Mouse (Mus musculus): Measurements from ENCODE around the gene Atxn2. TPM values are rescaled to one million over a fixed set of nuclear protein-coding genes. Genes with fewer than 3 reads are reported as not detected.

Gene Atxn2
- polyA plus RNA-seq, 1 experiment = 12.2 TPM

DNA sequence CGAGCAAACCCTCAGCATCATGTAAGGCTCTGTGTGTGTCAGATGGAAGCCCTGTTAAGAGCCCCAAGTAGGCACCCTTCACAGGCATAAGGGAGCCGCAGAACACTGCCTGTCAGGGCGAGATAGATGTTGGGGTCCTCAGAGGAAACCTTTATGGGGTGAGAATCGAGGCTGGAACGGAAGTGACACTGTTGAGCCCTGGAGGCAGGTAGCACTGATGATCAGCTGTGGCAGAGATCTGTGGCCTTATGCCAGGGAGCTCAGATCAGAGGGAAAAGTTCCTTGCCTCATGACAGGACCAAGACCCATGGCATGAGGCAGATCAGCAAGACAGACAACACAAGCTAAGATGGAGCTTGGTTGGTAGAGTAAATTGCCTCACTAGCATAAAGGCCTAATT lies 110.0 kb downstream of the Atxn2 start:
- Histone ChIP-seq H3K36me3 (ENCODE audit: control insufficient read depth) (peaks cover 97% of the 10 kb centered on the region), H3K4me3 (replicated peaks) (no peak overlapping the region), H3K9me3 (ENCODE audit: control insufficient read depth, low read length) (no peaks in the 10 kb centered on the region), H3K4me1 (ENCODE audit: control insufficient read depth) (peaks cover 3% of the 10 kb centered on the region; the same call in 1 of the 2 replicates), H3K27me3 (ENCODE audit: control insufficient read depth) (no peaks in the 10 kb centered on the region)
- no peak for TF ChIP-seq TAL1 (IDR thresholded peaks at IDR 0.05; ENCODE audit: low read length)
- TF ChIP-seq GATA1 (IDR thresholded peaks at IDR 0.05; ENCODE audit: low read length) = no peak

DNA sequence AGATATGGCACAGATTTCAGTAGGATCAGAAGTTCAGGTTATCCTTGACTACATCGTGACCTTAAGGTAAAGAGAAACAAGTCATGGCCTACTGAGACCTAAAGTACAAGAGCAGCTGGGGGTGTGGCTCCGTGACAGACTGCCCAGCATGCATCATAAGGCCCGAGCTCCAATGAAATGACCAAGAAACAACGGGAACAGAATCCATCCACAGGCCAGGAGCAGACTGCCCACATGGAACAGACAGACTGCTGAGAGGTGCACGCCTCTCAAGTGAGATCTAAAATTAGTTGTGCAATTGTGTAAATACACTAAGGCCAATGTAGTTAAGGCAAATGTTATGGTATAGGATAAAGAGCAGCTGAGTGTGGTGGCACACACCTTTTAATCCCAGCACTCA lies 110.4 kb downstream of the Atxn2 start:
- Histone ChIP-seq H3K4me3 (replicated peaks) (no peak overlapping the region), H3K4me1 (ENCODE audit: control insufficient read depth) (peaks cover 3% of the 10 kb centered on the region; the same call in 1 of the 2 replicates), H3K36me3 (ENCODE audit: control insufficient read depth) (peaks cover 97% of the 10 kb centered on the region), H3K27me3 (ENCODE audit: control insufficient read depth) (no peaks in the 10 kb centered on the region), H3K9me3 (ENCODE audit: control insufficient read depth, low read length) (no peaks in the 10 kb centered on the region)
- TF ChIP-seq TAL1 (IDR thresholded peaks at IDR 0.05; ENCODE audit: low read length) (no peak), GATA1 (IDR thresholded peaks at IDR 0.05; ENCODE audit: low read length) (no peak)

GRCm38 (mm10) chr5:121822786-121823505 lies 111.8 kb downstream of the Atxn2 start:
- H3K4me3 ChIP-seq (replicated peaks) = no peak overlapping the region
- TF ChIP-seq GATA1 (IDR thresholded peaks at IDR 0.05; ENCODE audit: low read length) (no peak), TAL1 (IDR thresholded peaks at IDR 0.05; ENCODE audit: low read length) (no peak)
- peaks cover 97% of the 10 kb centered on the region for H3K36me3 ChIP-seq (ENCODE audit: control insufficient read depth)
- H3K9me3 ChIP-seq (ENCODE audit: control insufficient read depth, low read length) = no peaks in the 10 kb centered on the region
- H3K4me1 ChIP-seq (ENCODE audit: control insufficient read depth) = peaks cover 3% of the 10 kb centered on the region; the same call in 1 of the 2 replicates
- H3K27me3 ChIP-seq (ENCODE audit: control insufficient read depth) = no peaks in the 10 kb centered on the region

GRCm38 (mm10) chr5:121823668-121824067 lies 112.5 kb downstream of the Atxn2 start:
- Histone ChIP-seq H3K4me3 (replicated peaks) (no peak overlapping the region), H3K36me3 (ENCODE audit: control insufficient read depth) (peaks cover 97% of the 10 kb centered on the region), H3K4me1 (ENCODE audit: control insufficient read depth) (peaks cover 3% of the 10 kb centered on the region; the same call in 1 of the 2 replicates), H3K27me3 (ENCODE audit: control insufficient read depth) (no peaks in the 10 kb centered on the region), H3K9me3 (ENCODE audit: control insufficient read depth, low read length) (peaks cover 4% of the 10 kb centered on the region)
- TF ChIP-seq TAL1 (IDR thresholded peaks at IDR 0.05; ENCODE audit: low read length) = no peak
- no peak for TF ChIP-seq GATA1 (IDR thresholded peaks at IDR 0.05; ENCODE audit: low read length)

DNA sequence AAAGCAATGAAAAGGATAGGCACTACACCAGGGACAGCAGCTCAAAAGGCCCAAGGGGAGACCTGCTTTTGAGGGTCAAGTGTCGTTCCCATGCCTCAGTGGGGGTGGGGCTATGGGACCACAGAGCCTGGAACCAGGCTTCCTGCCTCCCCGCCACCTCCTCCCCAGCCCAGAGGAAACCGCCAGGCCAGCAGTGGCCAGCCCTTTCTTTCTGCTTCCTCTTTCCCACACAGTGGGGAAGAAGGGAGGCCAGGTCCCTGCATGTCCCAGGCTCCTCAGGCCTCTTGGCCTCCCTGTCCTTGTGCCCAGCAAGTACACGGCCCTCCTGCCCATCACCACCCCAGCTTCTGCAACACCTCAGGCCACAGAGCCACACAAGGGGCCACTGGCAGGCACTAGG lies 113.0 kb downstream of the Atxn2 start:
- peaks cover 3% of the 10 kb centered on the region; the same call in 1 of the 2 replicates for H3K4me1 ChIP-seq (ENCODE audit: control insufficient read depth)
- no peaks in the 10 kb centered on the region for H3K27me3 ChIP-seq (ENCODE audit: control insufficient read depth)
- no peak overlapping the region for H3K4me3 ChIP-seq (replicated peaks)
- H3K9me3 ChIP-seq (ENCODE audit: control insufficient read depth, low read length) = peaks cover 7% of the 10 kb centered on the region
- peaks cover 97% of the 10 kb centered on the region for H3K36me3 ChIP-seq (ENCODE audit: control insufficient read depth)
- TF ChIP-seq GATA1 (IDR thresholded peaks at IDR 0.05; ENCODE audit: low read length) (no peak), TAL1 (IDR thresholded peaks at IDR 0.05; ENCODE audit: low read length) (no peak)

DNA sequence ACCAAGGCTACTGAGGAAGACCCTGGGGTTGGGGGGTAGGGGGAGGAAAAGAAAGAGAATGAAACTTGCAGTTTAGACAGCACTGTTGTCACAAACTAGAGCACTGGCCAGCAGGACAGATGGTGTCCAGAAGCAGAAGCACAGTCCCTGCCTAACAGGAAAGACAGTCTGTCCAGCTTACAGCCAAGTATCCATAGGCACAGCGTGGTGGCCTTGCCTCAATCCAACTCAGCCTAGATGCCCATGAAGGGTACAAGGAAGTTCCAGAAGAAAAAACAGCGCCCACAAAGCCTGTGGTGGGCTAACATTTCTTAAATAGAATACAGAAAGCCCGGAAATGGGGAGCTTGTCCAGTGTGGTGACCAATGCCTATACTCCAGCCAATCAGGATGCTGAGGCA lies 114.5 kb downstream of the Atxn2 start:
- H3K9me3 ChIP-seq (ENCODE audit: control insufficient read depth, low read length) = peaks cover 7% of the 10 kb centered on the region
- no peak overlapping the region for H3K4me3 ChIP-seq (replicated peaks)
- no peak for TF ChIP-seq GATA1 (IDR thresholded peaks at IDR 0.05; ENCODE audit: low read length)
- TF ChIP-seq TAL1 (IDR thresholded peaks at IDR 0.05; ENCODE audit: low read length) = no peak
- H3K4me1 ChIP-seq (ENCODE audit: control insufficient read depth) = peaks cover 3% of the 10 kb centered on the region; the same call in 1 of the 2 replicates
- H3K27me3 ChIP-seq (ENCODE audit: control insufficient read depth) = no peaks in the 10 kb centered on the region
- H3K36me3 ChIP-seq (ENCODE audit: control insufficient read depth) = peaks cover 88% of the 10 kb centered on the region

- peaks cover 88% of the 10 kb centered on the region for H3K36me3 ChIP-seq (ENCODE audit: control insufficient read depth)
- H3K4me1 ChIP-seq (ENCODE audit: control insufficient read depth) = peaks cover 16% of the 10 kb centered on the region
- H3K4me3 ChIP-seq (replicated peaks) = no peak overlapping the region
- no peak for TF ChIP-seq TAL1 (IDR thresholded peaks at IDR 0.05; ENCODE audit: low read length)
- no peak for TF ChIP-seq GATA1 (IDR thresholded peaks at IDR 0.05; ENCODE audit: low read length)
- no peaks in the 10 kb centered on the region for H3K27me3 ChIP-seq (ENCODE audit: control insufficient read depth)
- H3K9me3 ChIP-seq (ENCODE audit: control insufficient read depth, low read length) = peaks cover 7% of the 10 kb centered on the region
Observed at GRCm38 (mm10) chr5:121827876-121828275, 116.7 kb downstream of the Atxn2 start.

GRCm38 (mm10) chr5:121828491-121829432 lies 117.6 kb downstream of the Atxn2 start:
- Histone ChIP-seq H3K4me3 (replicated peaks) (no peak overlapping the region), H3K4me1 (ENCODE audit: control insufficient read depth) (peaks cover 24% of the 10 kb centered on the region), H3K9me3 (ENCODE audit: control insufficient read depth, low read length) (peaks cover 7% of the 10 kb centered on the region), H3K36me3 (ENCODE audit: control insufficient read depth) (peaks cover 79% of the 10 kb centered on the region), H3K27me3 (ENCODE audit: control insufficient read depth) (no peaks in the 10 kb centered on the region)
- TF ChIP-seq GATA1 (IDR thresholded peaks at IDR 0.05; ENCODE audit: low read length) (no peak), TAL1 (IDR thresholded peaks at IDR 0.05; ENCODE audit: low read length) (no peak)

All from erythroblast, embryonic 14.5 days (primary cell).